Mouse (Mus musculus) embryonic facial prominence, embryonic 11.5 days (tissue): ENCODE measurements around the gene Kifap3. TPM values are rescaled to one million over a fixed set of nuclear protein-coding genes. Genes with fewer than 3 reads are reported as not detected.
A peak's percentile ranks its signal among the peaks of the same experiment; 100 is the strongest.

ENCODE experiments used
- ATAC-seq: fragments of 200-750 bp; cut with Nextera tagmentation; replicated peaks from 2 replicates; pipeline ENCODE4 v1.8.0; 2017; ENCODE audit warnings: low read depth; ENCODE audit not compliant: insufficient number of reproducible peaks, low FRiP score, low TSS enrichment
- DNase-seq: peaks from one replicate; pipeline ENCODE4 v3.0.0-alpha.2; 2015; ENCODE audit warnings: low spot score
- H3K27ac ChIP-seq: fragments of 300-500 bp; sonication (generic); replicated peaks from 2 replicates; pipeline ENCODE4 v1.5.1; 2014; ENCODE audit warnings: mild to moderate bottlenecking, low read depth, low read length, control low read depth
- H3K27me3 ChIP-seq: fragments of 300-500 bp; sonication (generic); 2 replicates; pipeline ENCODE4 v1.6.1; 2014; ENCODE audit warnings: mild to moderate bottlenecking, low read length, moderate library complexity, mixed read lengths; ENCODE audit not compliant: control insufficient read depth, insufficient read depth
- H3K36me3 ChIP-seq: fragments of 300-500 bp; sonication (generic); replicated peaks from 2 replicates; pipeline ENCODE4 v1.6.1; 2014; ENCODE audit warnings: low read depth, mild to moderate bottlenecking, low read length, moderate library complexity, mixed read lengths; ENCODE audit not compliant: control insufficient read depth, insufficient read depth
- H3K4me1 ChIP-seq: fragments of 300-500 bp; sonication (generic); 2 replicates; pipeline ENCODE4 v1.6.1; 2014; ENCODE audit warnings: low read length, mixed read lengths; ENCODE audit not compliant: control insufficient read depth, insufficient read depth
- H3K4me2 ChIP-seq: fragments of 300-500 bp; sonication (generic); 2 replicates; pipeline ENCODE4 v1.6.1; 2014; ENCODE audit warnings: low read depth, mild to moderate bottlenecking, control low read depth, low read length, moderate library complexity
- H3K4me3 ChIP-seq: fragments of 300-500 bp; sonication (generic); 2 replicates; pipeline ENCODE4 v1.5.1; 2014; ENCODE audit warnings: low read depth, low read length, control low read depth
- H3K9ac ChIP-seq: fragments of 300-500 bp; sonication (generic); replicated peaks from 2 replicates; pipeline ENCODE4 v1.6.1; 2014; ENCODE audit warnings: mild to moderate bottlenecking, control low read depth, low read length
- H3K9me3 ChIP-seq: fragments of 300-500 bp; sonication (generic); replicated peaks from 2 replicates; pipeline ENCODE4 v1.6.1; 2016; ENCODE audit warnings: mild to moderate bottlenecking, low read length, inconsistent platforms, mixed read lengths; ENCODE audit not compliant: control insufficient read depth
- WGBS: fragments of 180-500 bp; shearing (Covaris S2); extraction: QIAGEN DNeasy Blood & Tissue Kit; methylation state at CpG from one replicate; pipeline ENCODE4 v1.1.7; 2014; 5-methylcytosine and 5-hydroxymethylcytosine counted together
- polyA plus RNA-seq: library from polyadenylated mRNA; unstranded; fragments of >200 nt; fragmentation: Nextera tagmentation; extraction: Ambion mirVana; gene quantifications from 2 replicates; pipeline ENCODE4 v1.2.1, GENCODE M21; 2014

Gene Kifap3
- polyA plus RNA-seq, 1 experiment from 2014 or later, result 79.4 TPM

DNA sequence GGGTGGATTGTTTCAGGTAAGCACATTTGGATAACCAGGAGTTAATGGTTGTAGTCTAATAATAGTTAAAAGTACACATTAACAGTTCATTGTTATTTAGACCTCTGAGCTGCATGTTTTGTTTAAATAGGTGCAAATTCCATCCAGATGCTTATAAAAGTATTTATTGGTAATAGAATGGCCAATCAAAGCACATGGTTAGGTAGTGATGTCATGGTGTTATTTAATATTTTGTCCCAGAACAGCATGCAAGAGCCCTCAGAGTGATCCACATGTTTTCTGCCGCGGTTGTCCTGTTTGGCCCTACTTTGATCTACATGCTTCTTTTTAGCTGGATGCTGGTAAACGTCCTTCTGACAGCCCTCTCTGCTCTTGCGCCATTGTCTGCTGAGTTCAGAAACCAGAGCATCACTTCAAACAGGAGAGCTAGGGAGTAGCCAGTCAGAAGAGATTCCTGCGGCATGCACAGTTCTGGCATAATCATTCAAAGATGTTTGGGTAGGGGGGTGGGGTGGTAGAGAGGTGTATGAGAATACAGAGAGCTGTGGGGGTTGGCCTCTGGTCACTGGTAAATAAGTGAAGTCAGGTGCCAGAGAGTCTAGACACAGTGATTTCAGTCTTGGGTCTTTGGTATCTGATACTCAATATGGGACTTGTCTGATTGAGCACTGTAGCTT lies 73.6 kb downstream of the Kifap3 start:
- H3K27ac ChIP-seq, result peak overlapping the region; percentile 59
- H3K4me2 ChIP-seq, result no peak overlapping the region
- ATAC-seq (peak; percentile 96), DNase-seq (peak; percentile 94)
- H3K27me3 ChIP-seq, result no peaks in the 10 kb centered on the region
- H3K36me3 ChIP-seq, result peaks cover 2% of the 10 kb centered on the region; the same call in 1 of the 2 replicates
- no peaks in the 10 kb centered on the region for H3K4me1 ChIP-seq
- 30% methylated on average over 5 of the region's 5 CpGs for WGBS
- H3K9ac ChIP-seq, result no peak overlapping the region
- no peaks in the 10 kb centered on the region for H3K9me3 ChIP-seq
- H3K4me3 ChIP-seq, result no peak overlapping the region

DNA sequence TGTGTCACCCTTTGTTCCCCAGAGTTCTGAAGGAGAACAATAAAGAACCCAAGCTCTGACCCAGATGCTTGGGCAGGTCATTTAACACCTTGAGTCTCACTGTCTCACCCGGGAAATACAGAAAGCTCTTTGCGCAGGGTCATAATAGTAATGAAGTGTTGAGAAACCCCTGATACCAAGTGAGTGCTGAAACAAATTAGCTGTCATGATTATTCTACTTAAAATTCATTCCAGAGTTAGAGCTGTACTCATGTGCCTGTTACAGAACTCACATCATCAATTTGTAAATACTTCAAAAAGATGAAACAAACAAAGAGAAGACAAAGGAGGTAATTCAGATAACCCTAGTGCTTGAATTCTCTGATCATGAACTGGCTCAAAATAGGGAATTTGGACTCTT lies 79.0 kb downstream of the Kifap3 start:
- DNase-seq (no peak), ATAC-seq (no peak)
- H3K4me2 ChIP-seq, result no peak overlapping the region
- no peaks in the 10 kb centered on the region for H3K27me3 ChIP-seq
- WGBS, result 81% methylated on average over 2 of the region's 2 CpGs
- no peaks in the 10 kb centered on the region for H3K4me1 ChIP-seq
- no peaks in the 10 kb centered on the region for H3K9me3 ChIP-seq
- no peak overlapping the region for H3K9ac ChIP-seq
- H3K4me3 ChIP-seq, result no peak overlapping the region
- no peak overlapping the region for H3K27ac ChIP-seq
- no peaks in the 10 kb centered on the region for H3K36me3 ChIP-seq

DNA sequence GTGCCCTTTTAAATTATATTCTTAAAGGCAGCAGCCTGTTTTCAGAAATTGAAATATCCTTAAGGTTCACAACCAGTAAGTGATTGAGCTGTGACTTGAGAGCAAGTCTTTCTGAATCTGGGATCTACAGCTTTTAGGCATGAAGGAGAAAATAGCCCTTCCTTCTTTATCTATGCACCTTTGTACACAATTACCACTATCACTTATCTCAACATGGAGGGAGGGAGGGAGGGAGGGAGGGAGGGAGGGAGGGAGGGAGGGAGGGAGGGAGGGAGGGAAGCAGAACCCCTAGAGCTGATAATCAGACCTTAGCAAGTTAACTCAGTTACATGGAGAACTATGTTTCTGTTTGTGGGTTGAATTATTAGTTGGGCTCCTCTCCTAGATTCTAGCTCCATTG lies 82.2 kb downstream of the Kifap3 start:
- H3K4me3 ChIP-seq, result no peak overlapping the region
- H3K4me1 ChIP-seq, result no peaks in the 10 kb centered on the region
- no peaks in the 10 kb centered on the region for H3K36me3 ChIP-seq
- H3K4me2 ChIP-seq, result no peak overlapping the region
- ATAC-seq (no peak), DNase-seq (no peak)
- no peaks in the 10 kb centered on the region for H3K27me3 ChIP-seq
- H3K9ac ChIP-seq, result no peak overlapping the region
- H3K27ac ChIP-seq, result no peak overlapping the region
- no peaks in the 10 kb centered on the region for H3K9me3 ChIP-seq

DNA sequence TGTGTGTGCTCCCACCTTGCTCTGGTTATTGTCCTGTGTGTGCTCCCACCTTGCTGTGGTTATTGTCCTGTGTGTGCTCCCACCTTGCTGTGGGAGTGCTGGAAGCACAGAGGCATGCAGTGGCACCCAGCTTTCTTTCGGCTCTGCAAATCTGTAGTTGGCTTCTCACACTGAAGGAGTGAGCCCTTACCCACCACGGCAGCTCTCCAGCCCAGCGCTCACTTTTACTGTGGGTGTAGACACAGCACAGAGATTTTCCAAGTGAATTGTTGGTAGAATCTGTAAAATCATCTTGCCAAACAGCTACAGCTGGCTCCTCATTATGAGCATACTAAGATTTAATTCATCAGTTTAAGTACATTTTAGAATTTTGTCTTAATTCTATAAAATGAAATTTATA lies 93.8 kb downstream of the Kifap3 start:
- H3K27me3 ChIP-seq, result no peaks in the 10 kb centered on the region
- no peak overlapping the region for H3K9ac ChIP-seq
- H3K4me2 ChIP-seq, result no peak overlapping the region
- ATAC-seq (no peak), DNase-seq (no peak)
- no peaks in the 10 kb centered on the region for H3K9me3 ChIP-seq
- 74% methylated on average over 3 of the region's 3 CpGs for WGBS
- no peaks in the 10 kb centered on the region for H3K36me3 ChIP-seq
- no peak overlapping the region for H3K4me3 ChIP-seq
- no peaks in the 10 kb centered on the region for H3K4me1 ChIP-seq
- H3K27ac ChIP-seq, result no peak overlapping the region

DNA sequence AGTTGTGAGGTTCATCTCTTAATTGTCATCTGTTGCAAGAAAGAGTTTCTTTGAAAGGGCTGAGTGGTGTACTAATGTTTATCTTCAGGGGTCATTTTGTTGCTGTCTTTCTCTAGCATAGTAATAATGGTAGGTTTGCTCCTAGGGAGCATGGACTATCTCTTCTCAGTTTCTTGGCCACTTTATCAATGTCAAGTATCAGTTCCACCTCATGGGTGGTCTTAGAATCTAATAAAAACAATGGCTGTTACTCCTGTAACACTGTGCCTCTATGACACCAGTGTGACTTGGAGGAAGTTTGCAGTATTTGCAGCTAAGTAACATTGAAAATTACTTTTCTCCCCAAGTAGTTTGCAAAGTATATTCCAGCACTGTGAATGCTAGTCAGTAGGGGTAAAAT lies 110.2 kb downstream of the Kifap3 start:
- DNase-seq, result no peak
- no peaks in the 10 kb centered on the region for H3K27me3 ChIP-seq
- H3K9me3 ChIP-seq, result no peaks in the 10 kb centered on the region
- no peaks in the 10 kb centered on the region for H3K4me1 ChIP-seq
- no peak overlapping the region for H3K9ac ChIP-seq
- H3K36me3 ChIP-seq, result no peaks in the 10 kb centered on the region
- no peak overlapping the region for H3K4me2 ChIP-seq
- ATAC-seq, result no peak
- H3K4me3 ChIP-seq, result no peak overlapping the region
- H3K27ac ChIP-seq, result no peak overlapping the region

DNA sequence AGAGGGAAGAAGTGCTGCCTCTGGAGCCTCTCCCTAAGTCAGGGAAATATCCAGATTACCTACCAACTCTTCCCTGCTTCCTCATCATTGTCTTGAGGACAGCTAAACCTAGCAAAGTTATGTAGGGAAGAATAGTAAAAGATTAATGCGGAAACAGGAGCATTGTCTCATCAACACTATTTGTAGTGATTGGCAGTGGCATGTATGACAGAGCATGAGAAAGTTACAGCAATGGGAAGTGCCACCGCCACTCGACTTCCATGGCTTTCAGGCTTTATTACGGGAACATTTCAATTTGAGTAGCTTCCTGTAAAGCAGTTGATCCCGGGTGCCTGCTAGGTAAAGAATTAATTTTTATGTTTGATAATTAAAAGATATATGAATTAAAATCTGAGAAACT lies 113.9 kb downstream of the Kifap3 start:
- Histone ChIP-seq H3K4me1 (no peaks in the 10 kb centered on the region), H3K4me3 (no peak overlapping the region), H3K4me2 (no peak overlapping the region), H3K9me3 (no peaks in the 10 kb centered on the region), H3K9ac (no peak overlapping the region), H3K36me3 (no peaks in the 10 kb centered on the region), H3K27ac (no peak overlapping the region), H3K27me3 (no peaks in the 10 kb centered on the region)
- WGBS, result 66% methylated on average over 5 of the region's 5 CpGs
- ATAC-seq, result no peak
- no peak for DNase-seq

DNA sequence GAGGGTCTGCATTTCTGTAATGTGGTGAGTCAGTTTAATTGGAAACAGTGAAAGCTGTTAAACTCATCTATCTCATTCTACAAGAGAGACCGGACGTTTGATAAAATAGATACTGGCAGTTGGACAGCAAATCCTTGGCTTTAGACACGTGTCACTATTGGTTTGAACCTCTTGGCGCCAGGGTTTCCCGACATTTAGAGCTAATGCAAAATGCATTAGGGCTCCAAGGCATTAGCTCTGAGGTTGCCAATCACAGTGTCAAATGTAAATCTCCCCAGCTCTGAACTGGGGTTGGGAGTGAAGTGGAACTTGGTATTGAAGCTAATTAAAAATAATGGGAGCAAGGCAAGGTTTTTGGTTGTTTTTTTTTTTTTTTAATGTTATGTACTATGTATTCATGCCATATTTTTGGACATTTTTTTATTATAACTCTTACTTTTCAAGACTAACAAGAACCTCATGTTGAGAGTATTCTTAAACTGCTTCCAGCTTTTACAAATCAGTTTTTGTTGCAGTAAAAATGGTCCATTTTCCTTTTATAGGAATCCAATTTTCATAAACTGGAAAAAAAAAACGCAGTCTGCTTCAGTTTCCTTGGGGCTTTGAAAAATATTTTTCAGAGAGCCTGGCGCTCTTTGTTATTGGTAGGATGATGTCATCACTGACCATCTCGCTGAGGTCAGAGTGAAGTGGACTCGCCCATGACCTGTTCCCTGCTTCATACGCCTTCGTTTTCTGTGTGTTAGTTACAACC lies 114.6 kb downstream of the Kifap3 start:
- H3K27me3 ChIP-seq, result no peaks in the 10 kb centered on the region
- no peaks in the 10 kb centered on the region for H3K36me3 ChIP-seq
- no peak for ATAC-seq
- H3K27ac ChIP-seq, result no peak overlapping the region
- no peak overlapping the region for H3K4me2 ChIP-seq
- no peak overlapping the region for H3K4me3 ChIP-seq
- no peaks in the 10 kb centered on the region for H3K4me1 ChIP-seq
- WGBS, result 62% methylated on average over 11 of the region's 11 CpGs
- DNase-seq, result peak; percentile 31
- H3K9me3 ChIP-seq, result no peaks in the 10 kb centered on the region
- H3K9ac ChIP-seq, result no peak overlapping the region

DNA sequence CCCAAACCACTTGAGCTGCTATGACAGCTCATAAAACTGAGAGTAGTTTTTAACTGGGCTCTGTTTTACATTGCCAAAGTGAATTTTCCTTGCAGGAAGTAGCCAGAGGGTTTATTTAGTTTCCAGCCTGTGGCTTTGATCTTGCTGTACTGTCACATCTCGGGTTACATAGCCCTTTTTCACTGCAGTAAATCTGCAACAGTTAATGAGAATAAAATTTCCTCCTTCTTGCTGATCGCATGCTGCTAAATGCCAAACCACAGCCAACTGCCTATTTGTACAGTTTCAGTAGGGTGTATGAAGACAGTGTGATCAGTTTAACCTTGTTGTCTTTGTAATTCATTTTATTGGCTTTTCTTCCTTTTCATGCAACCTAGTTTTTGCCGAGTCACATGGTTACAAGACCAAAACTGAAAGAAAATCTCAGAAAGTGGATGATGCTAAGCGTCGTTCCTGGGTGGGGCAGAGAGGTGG lies 118.9 kb downstream of the Kifap3 start:
- H3K4me2 ChIP-seq, result no peak overlapping the region
- 32% methylated on average over 5 of the region's 5 CpGs for WGBS
- H3K4me3 ChIP-seq, result no peak overlapping the region
- ATAC-seq, result 0 out of 2 replicates have a peak, but pooled peaks have one; percentile 14
- H3K4me1 ChIP-seq, result no peaks in the 10 kb centered on the region
- H3K9me3 ChIP-seq, result no peaks in the 10 kb centered on the region
- no peaks in the 10 kb centered on the region for H3K36me3 ChIP-seq
- H3K27ac ChIP-seq, result 0 out of 2 replicates have a peak overlapping the region, but pooled peaks have one; percentile 52
- DNase-seq, result peak; percentile 73
- no peaks in the 10 kb centered on the region for H3K27me3 ChIP-seq
- no peak overlapping the region for H3K9ac ChIP-seq
